Mouse (Mus musculus) intestine, embryonic 15.5 days (tissue): ENCODE data around the gene Gimap9. TPM values are rescaled to one million over a fixed set of nuclear protein-coding genes. Genes with fewer than 3 reads are reported as not detected.
A peak's percentile ranks its signal among the peaks of the same experiment; 100 is the strongest.

Source experiments
- ATAC-seq: fragments of 200-750 bp; cut with Nextera tagmentation; 2 replicates; pipeline ENCODE4 v1.8.0; 2017; ENCODE audit warnings: moderate TSS enrichment, moderate library complexity
- H3K27ac ChIP-seq: fragments of 300-500 bp; sonication (generic); 2 replicates; pipeline ENCODE4 v1.5.1; 2015; ENCODE audit warnings: mild to moderate bottlenecking, inconsistent platforms
- H3K27me3 ChIP-seq: fragments of 300-500 bp; sonication (generic); replicated peaks from 2 replicates; pipeline ENCODE4 v1.6.1; 2015; ENCODE audit warnings: inconsistent platforms
- H3K36me3 ChIP-seq: fragments of 300-500 bp; sonication (generic); 2 replicates; pipeline ENCODE4 v1.6.1; 2015; ENCODE audit warnings: inconsistent platforms
- H3K4me1 ChIP-seq: fragments of 300-500 bp; sonication (generic); replicated peaks from 2 replicates; pipeline ENCODE4 v1.6.1; 2015; ENCODE audit warnings: inconsistent platforms
- H3K4me2 ChIP-seq: fragments of 300-500 bp; sonication (generic); replicated peaks from 2 replicates; pipeline ENCODE4 v1.6.1; 2015; ENCODE audit warnings: mild to moderate bottlenecking, inconsistent platforms
- H3K4me3 ChIP-seq: fragments of 300-500 bp; sonication (generic); replicated peaks from 2 replicates; pipeline ENCODE4 v1.5.1; 2015; ENCODE audit warnings: inconsistent platforms
- H3K9ac ChIP-seq: fragments of 300-500 bp; sonication (generic); 2 replicates; pipeline ENCODE4 v1.6.1; 2015; ENCODE audit warnings: inconsistent platforms
- H3K9me3 ChIP-seq: fragments of 300-500 bp; sonication (generic); 2 replicates; pipeline ENCODE4 v1.6.1; 2016; ENCODE audit warnings: inconsistent platforms
- WGBS: fragments of 180-500 bp; shearing (Covaris S2); methylation state at CpG from one replicate; pipeline ENCODE4 v1.1.7; 2015; 5-methylcytosine and 5-hydroxymethylcytosine counted together
- polyA plus RNA-seq: library from polyadenylated mRNA; unstranded; fragments of >200 nt; fragmentation: Nextera tagmentation; extraction: Ambion mirVana; gene quantifications from 2 replicates; pipeline ENCODE4 v1.2.1, GENCODE M21; 2015

Gimap9 gene
- 16.9 and 18.0 TPM in 2 replicates for polyA plus RNA-seq

DNA sequence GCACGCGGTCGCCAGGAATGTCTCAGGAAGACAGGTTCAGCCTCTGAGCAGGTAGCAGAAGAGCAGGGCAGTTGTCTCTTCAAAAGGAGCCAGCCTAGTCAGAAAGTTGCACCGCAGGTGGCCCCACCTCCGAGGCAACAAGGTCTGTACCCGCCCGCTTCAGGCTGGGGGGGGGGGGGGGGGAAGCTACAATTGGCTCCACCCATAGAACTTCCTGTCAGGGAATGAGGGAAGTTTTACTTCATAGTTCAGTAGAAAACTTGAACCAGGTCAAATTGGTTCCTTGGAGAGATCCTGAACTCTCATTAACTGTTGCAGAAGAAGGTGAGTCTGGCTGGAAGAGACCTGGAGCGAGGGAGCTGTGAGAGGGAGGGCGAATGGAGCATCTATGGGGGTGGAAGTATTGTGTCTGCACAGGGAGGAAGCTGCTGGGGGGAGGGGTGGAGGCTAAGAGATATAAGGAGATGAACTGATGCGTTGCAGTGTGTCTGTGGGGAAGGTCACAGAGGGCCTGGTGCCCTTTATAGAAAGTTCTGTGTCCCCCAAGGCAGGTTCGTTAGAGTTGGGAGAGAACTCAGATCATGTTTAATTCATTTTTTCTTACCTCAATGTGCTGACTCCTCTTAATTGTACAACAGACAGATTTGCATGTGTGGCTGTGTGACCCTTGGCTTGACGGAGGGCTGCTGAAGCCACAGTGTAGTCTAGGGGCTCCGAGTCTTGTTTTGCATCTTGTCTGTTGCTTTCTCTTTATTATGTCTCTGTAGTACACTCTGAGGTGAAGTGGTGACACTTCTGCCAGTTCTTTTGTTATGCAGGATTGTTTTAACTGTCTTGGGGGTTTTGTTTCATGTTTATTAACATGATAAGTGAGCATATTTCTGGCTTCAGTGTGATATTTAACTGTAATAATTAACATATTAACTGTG is at the start of gene Gimap9:
Gimap9 (plus strand) TSS at position 199 of the 929 bp plus-strand sequence.
- Histone ChIP-seq H3K27me3 (no peaks in the 10 kb centered on the region), H3K9me3 (no peaks in the 10 kb centered on the region), H3K4me1 (0 out of 2 replicates have a peak, but pooled peaks cover 6% of the 10 kb centered on the region), H3K27ac (peak within 1 kb of the TSS; percentile 72), H3K4me2 (peak within 1 kb of the TSS; percentile 56), H3K36me3 (no peaks in the 10 kb centered on the region), H3K9ac (peak within 1 kb of the TSS; percentile 34), H3K4me3 (peak within 1 kb of the TSS; percentile 35)
- 21% methylated on average over 13 of the region's 13 CpGs for WGBS
- peak; percentile 87 for ATAC-seq

DNA sequence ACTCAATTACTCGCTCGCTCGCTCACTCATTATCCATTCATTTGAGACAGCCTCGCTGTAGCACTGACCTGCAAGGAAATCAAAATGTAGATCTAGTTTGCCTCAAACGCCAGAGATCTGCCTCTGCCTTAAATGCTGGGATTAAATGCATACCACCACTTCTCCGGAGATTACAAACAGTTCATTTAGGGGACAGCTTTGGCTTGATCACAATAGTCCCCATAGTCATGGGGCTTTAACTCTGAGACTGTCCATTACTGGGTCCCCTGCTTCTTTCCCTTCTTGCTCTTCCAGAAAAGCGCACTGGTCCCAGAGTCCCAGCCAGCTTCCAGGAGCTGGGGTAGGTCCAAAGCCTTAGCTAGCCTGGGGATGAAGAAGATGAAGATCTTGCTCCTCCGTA is 49.5 kb upstream of the Gimap9 start, which contains the start of gene AI854703:
AI854703 (plus strand) TSS at position 301 of the 400 bp plus-strand sequence.
- no peaks in the 10 kb centered on the region for H3K9me3 ChIP-seq
- no peaks in the 10 kb centered on the region for H3K36me3 ChIP-seq
- no peak for ATAC-seq
- peak within 1 kb of the TSS; percentile 47 for H3K4me3 ChIP-seq
- WGBS, result 36% methylated on average over 8 of the region's 8 CpGs
- no peak within 1 kb of the TSS for H3K27ac ChIP-seq
- peaks cover 15% of the 10 kb centered on the region; the same call in 1 of the 2 replicates for H3K4me1 ChIP-seq
- H3K4me2 ChIP-seq, result peak within 1 kb of the TSS; percentile 91
- H3K9ac ChIP-seq, result peak within 1 kb of the TSS; percentile 47
- H3K27me3 ChIP-seq, result peaks cover 22% of the 10 kb centered on the region

DNA sequence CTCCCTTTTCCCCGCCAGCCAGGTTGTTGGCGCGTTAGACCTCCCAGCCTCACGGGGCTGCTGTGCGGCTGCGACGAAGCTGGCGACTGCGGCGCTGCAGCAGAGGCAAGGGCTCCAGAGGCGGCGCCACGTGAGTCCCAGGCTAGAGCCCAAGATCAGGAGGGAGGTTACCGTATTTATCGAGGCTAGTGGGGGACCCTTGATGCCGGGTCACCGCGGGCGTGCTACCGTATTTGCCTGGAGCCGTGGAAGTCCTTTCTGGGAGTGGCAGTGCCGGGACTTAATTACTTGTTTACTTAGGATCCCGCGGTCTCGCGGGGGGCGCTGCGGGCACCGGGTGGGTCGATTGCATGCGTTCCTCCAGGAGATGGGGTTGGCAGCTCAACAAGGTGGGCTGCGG is 48.9 kb upstream of the Gimap9 start:
- Histone ChIP-seq H3K4me2 (peak overlapping the region; percentile 91), H3K4me3 (peak overlapping the region; percentile 47), H3K9me3 (no peaks in the 10 kb centered on the region), H3K4me1 (peaks cover 15% of the 10 kb centered on the region; the same call in 1 of the 2 replicates), H3K27ac (no peak overlapping the region), H3K36me3 (no peaks in the 10 kb centered on the region), H3K27me3 (peaks cover 22% of the 10 kb centered on the region), H3K9ac (peak overlapping the region; percentile 47)
- under 1% methylated on average over 32 of the region's 32 CpGs for WGBS
- peak; percentile 50 for ATAC-seq

DNA sequence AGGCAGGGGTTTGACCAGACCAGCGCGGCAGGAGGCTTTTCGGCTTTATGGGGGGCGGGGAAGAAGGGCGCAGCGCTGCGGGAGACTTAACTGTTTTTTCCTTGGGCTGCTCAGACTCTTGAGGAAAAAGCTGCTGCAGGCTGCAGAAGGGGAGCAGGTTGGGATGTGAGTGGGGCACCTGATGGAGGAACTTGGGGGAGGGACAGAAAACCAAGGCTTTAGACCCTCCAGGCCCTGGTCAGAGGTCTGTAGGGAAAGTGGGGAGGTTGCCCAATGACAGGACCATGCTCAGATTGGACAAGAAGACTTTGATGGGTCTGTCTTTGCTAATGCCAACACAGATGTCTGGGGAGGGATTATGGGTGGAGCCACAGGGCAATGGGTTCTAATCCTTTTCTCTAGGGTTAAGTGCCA is 48.4 kb upstream of the Gimap9 start:
- Histone ChIP-seq H3K36me3 (no peaks in the 10 kb centered on the region), H3K27ac (no peak overlapping the region), H3K9ac (peak overlapping the region; percentile 47; the same call in 1 of the 2 replicates), H3K27me3 (peaks cover 22% of the 10 kb centered on the region), H3K9me3 (no peaks in the 10 kb centered on the region), H3K4me2 (peak overlapping the region; percentile 91), H3K4me3 (peak overlapping the region; percentile 47), H3K4me1 (peaks cover 15% of the 10 kb centered on the region; the same call in 1 of the 2 replicates)
- 3% methylated on average over 7 of the region's 7 CpGs for WGBS
- no peak; the same call in 1 of the 2 replicates for ATAC-seq

DNA sequence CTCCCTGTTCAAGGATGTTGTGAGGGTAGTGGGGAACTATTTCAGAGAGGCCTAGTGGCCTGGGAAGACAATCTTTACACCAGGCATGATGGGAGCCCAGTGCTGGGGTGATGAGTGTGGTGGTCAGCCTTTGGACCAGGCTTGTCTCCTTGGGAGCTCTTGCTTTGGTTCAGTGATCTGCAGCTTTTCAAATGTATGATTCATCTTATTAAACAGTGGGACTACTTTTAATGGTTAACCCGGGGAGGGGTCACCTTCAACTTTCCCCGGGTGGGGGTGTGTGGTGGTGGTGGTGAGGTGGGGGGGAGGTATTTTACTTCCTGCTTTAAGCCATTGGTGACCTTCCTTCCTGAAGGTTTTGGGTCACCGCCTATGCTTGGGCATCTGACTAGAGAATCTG is 47.6 kb upstream of the Gimap9 start:
- Histone ChIP-seq H3K4me2 (no peak overlapping the region), H3K9ac (no peak overlapping the region), H3K27ac (no peak overlapping the region)

DNA sequence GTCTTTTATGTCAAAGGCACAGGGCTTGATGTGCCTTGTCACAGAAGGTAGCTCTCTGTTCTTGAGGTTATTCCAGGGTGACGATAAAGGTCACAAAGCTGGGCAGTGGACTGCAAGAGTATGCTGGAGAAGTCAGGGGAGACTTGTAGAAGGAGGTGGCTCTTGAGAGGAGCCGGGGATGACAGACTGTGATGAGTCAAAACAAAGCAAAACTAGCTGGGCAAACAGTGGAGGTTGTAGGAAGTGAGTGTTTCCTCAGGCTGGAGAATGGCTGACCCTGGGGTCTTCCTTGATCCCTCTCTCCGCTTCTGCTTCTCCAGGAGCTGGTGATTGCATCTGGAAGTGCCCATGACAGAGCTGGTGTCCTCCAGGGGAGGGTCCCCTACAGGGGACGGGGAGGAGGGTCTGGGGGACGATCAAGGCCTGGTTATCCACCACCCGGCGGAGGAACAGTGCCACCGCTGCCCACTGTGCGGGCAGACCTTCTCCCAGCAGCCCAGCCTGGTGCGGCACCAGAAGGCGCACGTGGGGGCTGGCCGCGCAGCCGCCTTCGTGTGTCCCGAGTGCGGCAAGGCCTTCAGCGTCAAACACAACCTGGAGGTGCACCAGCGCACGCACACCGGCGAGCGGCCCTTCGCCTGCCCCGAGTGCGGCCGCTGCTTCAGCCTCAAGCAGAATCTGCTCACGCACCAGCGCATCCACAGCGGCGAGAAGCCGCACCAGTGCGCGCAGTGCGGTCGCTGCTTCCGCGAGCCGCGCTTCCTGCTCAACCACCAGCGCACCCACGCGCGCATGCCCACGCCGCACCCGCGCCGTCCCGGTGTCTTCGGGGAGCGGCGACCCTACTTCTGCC is 46.9 kb upstream of the Gimap9 start:
- Histone ChIP-seq H3K9ac (peak overlapping the region; percentile 26), H3K9me3 (no peaks in the 10 kb centered on the region), H3K4me2 (peak overlapping the region; percentile 87), H3K4me1 (peaks cover 15% of the 10 kb centered on the region; the same call in 1 of the 2 replicates), H3K27ac (no peak overlapping the region), H3K4me3 (peak overlapping the region; percentile 38), H3K36me3 (no peaks in the 10 kb centered on the region), H3K27me3 (peaks cover 22% of the 10 kb centered on the region)
- ATAC-seq, result peak; percentile 29
- WGBS, result 6% methylated on average over 54 of the region's 54 CpGs

More for the DNA sequence above, 47.6 kb upstream of the Gimap9 start:
- H3K4me1 ChIP-seq, result peaks cover 15% of the 10 kb centered on the region; the same call in 1 of the 2 replicates
- ATAC-seq, result no peak
- H3K27me3 ChIP-seq, result peaks cover 22% of the 10 kb centered on the region
- no peaks in the 10 kb centered on the region for H3K36me3 ChIP-seq
- H3K4me3 ChIP-seq, result no peak overlapping the region
- WGBS, result 70% methylated on average over 3 of the region's 3 CpGs
- no peaks in the 10 kb centered on the region for H3K9me3 ChIP-seq

DNA sequence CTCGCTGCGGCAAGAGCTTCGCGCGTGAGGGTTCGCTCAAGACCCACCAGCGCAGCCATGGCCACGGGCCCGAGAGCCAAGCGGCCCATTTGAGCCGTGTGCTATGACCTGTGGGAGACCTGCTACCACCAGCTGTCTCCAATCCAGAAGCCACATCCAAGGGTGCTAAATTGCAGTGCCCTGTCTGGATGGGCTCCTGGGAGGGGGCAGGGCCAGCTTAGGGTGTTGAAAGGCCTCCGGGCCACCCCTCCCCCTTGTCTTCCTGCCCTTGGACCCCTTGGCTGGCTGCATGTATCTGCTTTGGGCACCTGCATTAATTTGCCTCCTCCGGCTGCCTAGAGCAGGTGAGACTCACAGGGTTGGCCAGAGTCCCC is 46.3 kb upstream of the Gimap9 start:
- 14% methylated on average over 13 of the region's 13 CpGs for WGBS
- Histone ChIP-seq H3K4me3 (peak overlapping the region; percentile 38), H3K4me1 (peaks cover 15% of the 10 kb centered on the region; the same call in 1 of the 2 replicates), H3K9ac (peak overlapping the region; percentile 26), H3K4me2 (peak overlapping the region; percentile 87), H3K36me3 (no peaks in the 10 kb centered on the region), H3K9me3 (no peaks in the 10 kb centered on the region), H3K27me3 (peaks cover 22% of the 10 kb centered on the region), H3K27ac (no peak overlapping the region)
- ATAC-seq, result peak; percentile 30

DNA sequence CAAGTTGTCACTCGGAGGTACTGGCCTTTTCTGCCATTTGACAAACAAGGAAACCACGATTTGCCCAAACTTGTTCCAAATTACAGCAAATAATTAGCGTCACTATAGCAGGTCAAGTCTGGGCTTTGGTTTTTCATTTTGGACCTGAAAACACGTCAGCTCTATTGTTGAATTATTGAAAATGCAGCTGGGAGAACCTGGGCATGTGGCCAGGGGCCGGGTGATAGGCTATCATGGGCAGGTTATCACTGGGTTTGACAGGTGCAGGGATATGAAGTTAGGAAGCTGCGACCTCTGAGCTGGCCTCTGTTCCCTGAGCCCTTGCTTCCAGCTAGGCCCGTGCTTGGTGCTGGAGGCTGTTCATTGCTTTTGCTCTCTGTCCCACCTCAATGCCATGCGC is 45.1 kb upstream of the Gimap9 start:
- H3K9me3 ChIP-seq, result no peaks in the 10 kb centered on the region
- H3K4me3 ChIP-seq, result no peak overlapping the region
- ATAC-seq, result no peak
- no peak overlapping the region for H3K27ac ChIP-seq
- H3K4me1 ChIP-seq, result peaks cover 15% of the 10 kb centered on the region; the same call in 1 of the 2 replicates
- H3K9ac ChIP-seq, result no peak overlapping the region
- 85% methylated on average over 8 of the region's 8 CpGs for WGBS
- H3K36me3 ChIP-seq, result no peaks in the 10 kb centered on the region
- H3K27me3 ChIP-seq, result peaks cover 18% of the 10 kb centered on the region
- H3K4me2 ChIP-seq, result no peak overlapping the region

DNA sequence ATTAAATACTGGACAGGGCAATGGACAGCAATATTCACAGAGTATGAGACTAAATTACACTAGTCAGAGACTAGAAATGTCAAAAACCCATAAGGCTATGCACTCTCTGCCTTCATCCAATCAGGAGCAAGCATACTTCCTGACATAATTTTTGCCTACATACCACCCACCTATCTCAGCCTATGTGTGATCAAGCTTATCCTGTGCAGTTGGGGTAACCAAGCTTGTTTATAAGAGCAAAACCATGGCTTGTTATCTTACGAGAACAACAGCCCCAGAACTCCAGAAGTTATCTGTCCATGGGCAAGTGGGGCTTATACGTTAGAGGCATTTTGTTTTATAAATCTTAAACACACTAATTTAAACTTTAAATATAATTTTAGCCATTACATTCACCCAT is 40.8 kb upstream of the Gimap9 start:
- Histone ChIP-seq H3K36me3 (no peaks in the 10 kb centered on the region), H3K4me2 (no peak overlapping the region), H3K4me1 (no peaks in the 10 kb centered on the region), H3K9ac (no peak overlapping the region), H3K27ac (no peak overlapping the region), H3K4me3 (no peak overlapping the region), H3K9me3 (no peaks in the 10 kb centered on the region), H3K27me3 (no peaks in the 10 kb centered on the region)
- 75% methylated on average over 2 of the region's 2 CpGs for WGBS
- no peak for ATAC-seq

DNA sequence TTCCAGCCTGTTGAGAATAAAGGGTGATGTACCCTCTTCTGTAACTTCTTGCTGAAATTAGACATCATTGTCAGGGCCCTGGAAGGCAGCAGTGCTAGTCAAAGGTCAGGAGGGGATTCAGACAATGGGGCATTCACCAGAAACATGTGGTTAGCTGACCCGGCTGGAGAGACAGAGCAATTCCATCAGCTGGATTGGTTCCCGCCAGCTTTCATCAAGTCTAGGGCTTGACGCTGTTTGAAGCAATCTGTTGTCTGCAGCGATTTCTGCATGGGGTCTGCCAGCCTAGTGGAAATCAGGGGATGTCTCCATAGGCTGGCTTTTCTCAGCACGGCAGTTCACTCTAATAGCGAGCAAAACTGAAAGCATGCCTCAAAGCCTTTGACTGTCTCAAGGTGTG is 39.4 kb upstream of the Gimap9 start:
- 65% methylated on average over 6 of the region's 6 CpGs for WGBS
- Histone ChIP-seq H3K4me2 (no peak overlapping the region), H3K9me3 (no peaks in the 10 kb centered on the region), H3K4me1 (no peaks in the 10 kb centered on the region), H3K27ac (no peak overlapping the region), H3K4me3 (no peak overlapping the region), H3K9ac (no peak overlapping the region), H3K27me3 (no peaks in the 10 kb centered on the region), H3K36me3 (no peaks in the 10 kb centered on the region)
- no peak for ATAC-seq

DNA sequence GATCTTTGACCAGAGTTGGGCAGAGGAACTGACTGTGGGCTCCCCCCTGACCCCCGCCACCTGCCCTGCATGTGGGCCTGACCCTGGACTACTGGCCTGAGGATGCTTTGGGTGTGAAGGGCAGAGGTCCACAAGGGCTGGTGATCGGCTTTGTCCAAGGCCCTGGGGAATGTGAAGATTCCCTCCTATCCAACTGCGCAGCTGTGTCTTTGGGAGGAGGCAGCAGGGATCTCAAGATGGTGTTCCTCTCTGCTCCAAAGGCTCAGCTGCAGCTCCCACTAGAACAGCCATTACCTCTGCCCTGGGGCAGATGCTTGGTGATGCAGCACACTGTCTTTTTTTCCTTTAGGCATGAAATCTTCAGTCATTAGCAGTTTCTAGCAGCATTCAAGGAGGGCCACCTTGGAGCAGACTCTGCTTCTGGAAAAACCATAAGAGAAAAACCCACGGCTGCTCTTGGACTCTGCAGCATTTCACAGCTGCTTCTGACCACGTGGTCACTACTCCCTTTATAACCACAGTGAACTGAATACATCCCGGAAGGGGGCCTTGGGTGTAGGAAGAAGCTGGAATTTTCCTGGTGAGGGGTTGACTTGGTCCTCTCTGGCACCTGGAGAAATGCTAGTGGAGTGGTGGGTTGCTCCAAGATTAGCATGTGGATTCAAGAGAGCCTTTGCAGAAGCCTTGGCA is 38.0 kb upstream of the Gimap9 start:
- Histone ChIP-seq H3K36me3 (no peaks in the 10 kb centered on the region), H3K4me2 (no peak overlapping the region), H3K27ac (no peak overlapping the region), H3K4me1 (no peaks in the 10 kb centered on the region), H3K4me3 (no peak overlapping the region), H3K27me3 (no peaks in the 10 kb centered on the region), H3K9ac (no peak overlapping the region), H3K9me3 (no peaks in the 10 kb centered on the region)
- 69% methylated on average over 6 of the region's 6 CpGs for WGBS
- ATAC-seq, result no peak
